Mouse (Mus musculus) gastrocnemius, adult 18-20 months (tissue): ENCODE data around the gene Irf4. TPM values are rescaled to one million over a fixed set of nuclear protein-coding genes. Genes with fewer than 3 reads are reported as not detected.

Source experiments
- DNase-seq: peaks from one replicate; pipeline ENCODE4 v3.0.0; 2021; ENCODE audit warnings: low spot score
- total RNA-seq, 2 experiments: library from RNA; stranded (reverse); gene quantifications; 2 replicates each; pipeline ENCODE4 v1.2.3; 2021

The Irf4 gene
- total RNA-seq, 2 experiments from 2014 or later: 0.52 to 1.6 TPM

DNA sequence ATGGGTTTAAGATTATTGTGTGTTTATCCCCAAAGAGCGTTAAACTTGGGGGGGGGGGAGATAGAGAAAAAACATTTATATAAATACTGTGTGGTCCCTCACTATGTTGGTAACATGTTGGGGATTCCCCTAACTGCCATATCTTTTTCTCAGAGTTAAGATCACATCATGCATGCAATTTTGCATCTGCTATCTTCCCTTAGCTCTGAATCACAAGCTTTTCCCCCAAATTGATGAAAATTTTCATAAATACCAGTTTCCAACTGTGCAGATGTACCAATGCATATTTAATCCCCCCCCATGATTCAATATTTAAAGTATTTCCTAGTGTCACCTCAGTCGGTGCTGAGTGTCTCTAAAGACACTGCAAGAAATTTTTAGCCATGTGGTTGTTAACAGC, 11.8 kb upstream of the Irf4 start:
- no peak for DNase-seq

- no peak for DNase-seq
These were observed 10.7 kb upstream of the Irf4 start for GRCm38 (mm10) chr13:30738310-30738840.

DNA sequence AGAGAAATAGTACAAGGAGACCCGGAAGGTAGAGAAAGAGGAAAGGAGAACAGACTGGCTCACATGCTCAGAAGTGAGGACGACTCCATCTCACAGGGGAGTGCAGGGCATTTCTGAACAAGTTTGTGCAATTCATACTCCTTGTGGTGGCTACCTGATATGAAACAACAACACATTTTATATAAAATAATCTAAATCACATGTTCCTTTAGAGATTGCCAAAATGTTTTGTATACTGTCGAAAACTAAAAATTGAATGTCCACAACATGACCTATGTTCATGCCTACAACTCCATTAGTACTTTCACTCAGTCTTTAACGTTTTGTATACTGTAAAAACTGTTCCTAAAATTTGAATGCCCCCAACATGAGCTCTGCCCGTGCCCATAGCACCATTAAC, 7.9 kb upstream of the Irf4 start:
- DNase-seq: no peak

DNA sequence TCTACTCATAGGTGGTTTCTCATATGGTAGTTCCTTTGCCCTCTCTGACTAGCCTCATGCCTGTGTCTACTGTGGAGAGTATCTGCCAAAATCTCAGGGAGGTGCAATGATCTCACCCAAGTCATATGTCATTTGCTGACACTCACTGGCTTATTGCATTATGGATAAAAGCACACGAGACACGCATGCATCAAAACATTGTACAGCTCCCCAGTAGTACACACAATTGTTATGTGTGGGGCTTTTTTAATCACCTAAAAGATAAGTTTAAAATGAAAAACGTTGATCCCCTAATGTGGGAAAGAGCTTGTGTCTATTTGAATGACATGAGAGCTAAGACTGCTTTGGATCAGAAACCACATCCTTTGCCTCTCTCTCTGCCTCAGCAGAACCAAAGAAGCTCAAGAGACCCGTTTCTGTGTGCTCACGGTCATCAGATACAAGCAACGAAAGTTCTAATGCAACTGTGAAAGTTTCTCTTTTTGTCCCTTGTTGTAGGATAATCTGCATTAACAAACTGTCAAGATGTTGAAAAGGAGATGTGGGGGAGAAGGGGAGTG, 6.5 kb upstream of the Irf4 start:
- DNase-seq: no peak

DNA sequence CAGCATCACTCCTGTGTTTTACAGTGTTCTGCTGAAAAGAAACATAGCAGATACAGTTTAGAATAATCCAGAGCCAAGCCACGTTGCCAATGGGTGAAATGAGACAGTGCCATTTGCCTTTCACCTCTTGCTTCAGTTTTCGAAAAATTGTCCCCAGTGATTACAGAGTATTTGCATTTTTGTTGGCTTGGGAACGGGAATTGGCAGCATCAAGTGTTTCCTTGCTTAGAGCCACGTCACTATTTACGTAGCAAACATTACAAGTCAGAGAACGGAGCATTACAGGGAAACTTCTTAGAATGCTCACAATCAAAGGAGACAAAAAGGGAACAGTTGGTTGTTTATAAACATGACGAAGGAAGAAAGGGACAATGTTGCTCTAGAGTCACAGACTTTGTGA, 3.9 kb upstream of the Irf4 start:
- no peak for DNase-seq

DNA sequence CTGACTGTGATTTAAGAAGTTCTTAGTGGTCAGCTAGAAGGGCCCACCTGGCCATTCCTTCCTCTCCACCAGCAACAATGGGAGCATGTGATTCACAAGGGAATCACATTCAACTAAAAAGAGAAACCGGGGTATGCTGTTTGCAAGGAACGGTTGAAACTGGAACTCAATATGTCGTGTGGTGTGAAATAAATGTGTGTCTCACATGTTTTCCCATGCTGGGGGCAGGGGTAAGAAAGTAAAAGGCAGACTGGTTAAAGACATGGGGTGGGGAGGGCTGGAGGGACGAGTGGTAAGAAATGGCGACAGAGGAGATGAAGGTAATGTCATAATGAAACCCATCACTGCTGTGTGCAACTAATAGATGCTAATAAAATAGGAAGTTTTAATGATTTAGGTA, 2.0 kb upstream of the Irf4 start:
- DNase-seq: no peak

GRCm38 (mm10) chr13:30747504-30747903, 1.5 kb upstream of the Irf4 start:
- no peak for DNase-seq

GRCm38 (mm10) chr13:30748321-30748720, 705 bp upstream of the Irf4 start:
- no peak for DNase-seq

- DNase-seq: no peak
These were observed 623 bp downstream of the Irf4 start for GRCm38 (mm10) chr13:30749557-30750141.

GRCm38 (mm10) chr13:30750461-30751303, 1.7 kb downstream of the Irf4 start:
- DNase-seq: no peak

GRCm38 (mm10) chr13:30751304-30751580, 2.2 kb downstream of the Irf4 start:
- DNase-seq: no peak

GRCm38 (mm10) chr13:30752581-30753187, 3.7 kb downstream of the Irf4 start:
- no peak for DNase-seq

DNA sequence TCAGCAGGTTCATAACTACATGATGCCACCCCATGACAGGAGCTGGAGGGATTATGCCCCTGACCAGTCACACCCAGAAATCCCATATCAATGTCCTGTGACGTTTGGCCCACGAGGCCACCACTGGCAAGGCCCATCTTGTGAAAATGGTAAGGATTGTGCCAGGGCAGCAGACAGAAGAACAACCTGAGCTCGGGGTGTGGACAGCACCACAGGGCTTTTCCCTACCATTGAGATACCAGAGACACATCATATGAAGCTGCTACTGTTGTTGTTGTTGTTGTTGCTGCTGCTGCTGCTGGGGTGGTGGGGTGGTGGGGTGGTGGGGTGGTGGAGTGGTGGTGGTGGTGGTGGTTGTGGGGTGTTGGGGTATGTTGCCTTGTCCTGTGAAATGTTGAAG, 4.4 kb downstream of the Irf4 start:
- DNase-seq: no peak

DNA sequence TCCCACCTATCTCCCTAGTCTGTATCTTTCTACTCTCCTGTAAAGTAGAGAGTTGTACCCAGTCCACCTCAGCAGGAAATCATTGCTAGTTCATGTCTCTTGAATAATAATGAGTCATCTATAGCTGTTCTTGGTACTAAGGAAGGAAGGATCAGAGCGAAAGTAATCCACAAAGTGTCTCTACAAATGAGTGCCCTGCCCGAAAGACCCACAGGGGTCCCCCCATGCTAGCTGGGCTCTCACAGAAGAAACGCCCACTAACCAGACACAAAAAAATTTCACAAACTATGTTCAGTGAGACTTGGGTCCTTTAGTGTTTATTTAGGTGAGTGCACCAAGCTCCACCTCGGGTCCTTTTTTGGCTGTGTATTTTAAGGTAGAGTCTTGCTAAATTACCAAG, 5.0 kb downstream of the Irf4 start:
- DNase-seq: no peak

DNA sequence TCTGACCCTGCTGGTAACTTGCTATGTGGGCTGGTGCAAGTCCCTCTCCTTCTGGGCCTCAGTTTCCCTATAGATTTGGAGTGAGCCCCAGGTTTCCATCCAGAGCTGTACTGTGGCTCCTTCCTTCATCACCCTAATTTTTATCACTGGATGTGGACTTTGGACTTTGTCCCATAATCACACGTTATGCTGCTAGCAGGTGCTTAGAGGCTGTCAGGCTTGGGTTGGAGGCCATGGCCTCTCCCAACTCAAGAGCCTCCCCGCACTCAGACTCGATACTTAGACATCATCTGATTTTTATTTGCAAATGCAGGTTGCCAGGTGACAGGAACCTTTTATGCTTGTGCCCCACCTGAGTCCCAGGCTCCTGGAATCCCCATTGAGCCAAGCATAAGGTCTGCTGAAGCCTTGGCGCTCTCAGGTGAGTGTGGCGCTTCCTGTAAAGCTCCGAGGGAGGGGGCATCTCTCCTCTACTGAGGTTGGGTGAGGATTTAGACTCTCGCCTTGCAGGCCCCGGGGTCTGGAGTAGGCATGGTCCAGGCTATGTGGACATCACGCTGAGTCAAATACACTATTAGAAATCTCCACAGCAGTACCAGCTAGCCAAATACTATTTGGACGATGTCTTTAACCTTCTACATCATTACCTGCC, 5.9 kb downstream of the Irf4 start:
- no peak for DNase-seq

- DNase-seq: no peak
These were observed 6.6 kb downstream of the Irf4 start for GRCm38 (mm10) chr13:30755577-30755976.

DNA sequence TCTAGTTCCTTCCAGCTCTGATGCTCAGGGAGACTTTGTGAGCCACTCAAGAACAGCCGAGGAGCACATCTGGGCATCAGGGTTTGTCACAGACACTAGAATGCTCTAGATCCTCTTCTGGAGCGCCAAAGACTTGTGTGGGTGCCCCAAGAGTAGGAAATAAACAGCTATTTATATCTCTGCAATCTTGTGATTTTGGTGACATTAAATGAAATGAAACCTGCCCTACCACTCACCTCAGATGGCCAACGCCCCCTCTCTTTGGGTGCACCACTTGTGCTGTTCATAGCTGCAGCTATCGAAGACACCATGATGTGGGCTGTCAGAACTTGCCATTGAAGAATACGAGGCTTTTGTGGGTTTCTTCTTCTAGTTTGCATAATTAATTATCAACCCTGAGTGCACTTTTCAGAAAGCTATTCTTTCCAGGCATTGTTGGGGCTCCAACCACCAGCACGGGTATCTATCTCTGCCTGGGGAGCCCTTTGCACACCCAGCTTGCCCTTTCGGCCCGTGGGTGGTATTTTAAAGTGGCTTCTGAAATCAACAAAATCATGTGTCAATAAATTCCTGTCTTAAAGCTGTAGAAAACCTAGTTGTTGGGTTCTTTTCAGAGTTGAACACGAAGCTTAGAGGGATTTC, 7.1 kb downstream of the Irf4 start:
- DNase-seq: no peak

GRCm38 (mm10) chr13:30757264-30757900, 8.4 kb downstream of the Irf4 start:
- no peak for DNase-seq

DNA sequence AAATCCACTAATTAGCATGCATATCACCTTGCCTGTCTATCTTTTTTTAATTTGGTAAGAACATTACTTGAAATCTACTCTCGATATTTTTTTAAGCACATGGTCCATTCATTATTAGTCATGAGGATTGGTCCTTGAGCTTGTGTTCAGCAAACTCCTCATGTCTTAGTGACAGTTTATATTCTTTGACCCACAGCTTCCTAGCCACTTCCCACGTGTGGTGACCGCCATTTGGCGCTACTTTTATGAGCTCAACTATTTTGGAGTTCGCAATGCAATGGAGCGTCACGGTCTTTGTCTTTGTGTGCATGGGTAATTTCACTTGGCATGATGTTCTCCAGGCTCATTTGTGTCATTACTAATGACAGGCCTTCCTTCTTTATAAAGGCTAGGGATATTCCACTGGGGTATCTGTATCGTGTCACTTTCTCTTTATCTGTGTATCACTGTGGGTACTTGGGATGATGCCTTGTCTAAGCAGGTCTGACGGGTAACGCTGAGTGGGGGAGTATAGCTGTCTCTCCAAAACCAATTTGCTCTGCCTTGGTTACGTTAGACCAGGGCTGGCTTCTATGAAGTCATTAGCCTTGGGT, 9.9 kb downstream of the Irf4 start:
- DNase-seq: no peak

DNA sequence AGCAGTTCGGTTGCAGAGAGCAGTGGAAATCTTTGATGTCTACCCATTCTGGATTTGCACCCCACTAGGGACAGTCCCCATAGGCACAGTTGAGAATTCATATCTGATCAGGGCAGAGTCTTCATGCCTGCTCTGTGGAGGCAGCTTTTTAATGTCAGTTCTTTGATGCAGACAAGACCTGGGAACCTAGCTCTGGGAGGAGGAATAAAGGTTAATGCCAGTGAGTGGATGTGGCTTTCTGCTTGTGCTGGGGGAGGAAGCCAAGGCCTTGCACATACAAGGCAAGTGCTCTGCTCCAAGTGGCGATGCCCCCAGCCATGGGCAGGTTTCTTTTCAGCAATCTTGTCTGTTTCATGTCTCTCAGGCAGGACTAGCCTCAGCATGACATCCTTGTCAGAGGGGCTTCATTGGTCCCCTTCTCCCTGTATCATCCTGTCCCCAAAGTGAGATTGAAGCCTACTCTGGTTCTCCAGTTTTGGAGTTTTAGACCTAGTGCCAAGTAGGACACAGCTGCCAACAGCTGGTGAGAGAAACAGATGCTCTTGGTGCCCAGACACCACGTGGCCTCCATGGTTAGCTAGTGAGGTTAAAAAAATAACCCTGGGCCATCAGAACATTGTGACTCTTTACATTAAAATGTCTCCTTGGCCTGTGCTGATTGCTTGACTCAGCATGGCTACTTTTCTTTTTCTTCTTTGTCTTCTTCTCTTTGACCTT, 11.5 kb downstream of the Irf4 start:
- no peak for DNase-seq
